Mouse (Mus musculus): ENCODE measurements around the gene Epn3. TPM values are rescaled to one million over a fixed set of nuclear protein-coding genes. Genes with fewer than 3 reads are reported as not detected.

Epn3 gene
- polyA plus RNA-seq, 1 experiment from 2014 or later: 14.4 TPM

- Histone ChIP-seq H3K36me3 (peaks cover 8% of the 10 kb centered on the region), H3K4me2 (no peak overlapping the region), H3K4me3 (no peak overlapping the region), H3K9ac (no peak overlapping the region), H3K27me3 (replicated peaks) (no peaks in the 10 kb centered on the region), H3K9me3 (replicated peaks) (0 out of 2 replicates have a peak, but pooled peaks cover 4% of the 10 kb centered on the region), H3K27ac (ENCODE audit: poor library complexity, severe bottlenecking) (no peak overlapping the region), H3K4me1 (replicated peaks) (no peaks in the 10 kb centered on the region)
- WGBS: 49% methylated on average over 8 of the region's 8 CpGs
- ATAC-seq (ENCODE audit: insufficient number of reproducible peaks, low FRiP score): no peak
Measured at GRCm38 (mm10) chr11:94538733-94539292, 39.0 kb upstream of the Epn3 start.

GRCm38 (mm10) chr11:94533171-94533570, 33.4 kb upstream of the Epn3 start:
- no peak overlapping the region for H3K27ac ChIP-seq (ENCODE audit: poor library complexity, severe bottlenecking)
- H3K27me3 ChIP-seq (replicated peaks): no peaks in the 10 kb centered on the region
- H3K4me2 ChIP-seq: no peak overlapping the region
- 77% methylated on average over 8 of the region's 8 CpGs for WGBS
- ATAC-seq (ENCODE audit: insufficient number of reproducible peaks, low FRiP score): no peak
- no peaks in the 10 kb centered on the region for H3K4me1 ChIP-seq (replicated peaks)
- H3K9me3 ChIP-seq (replicated peaks): 0 out of 2 replicates have a peak, but pooled peaks cover 4% of the 10 kb centered on the region
- H3K4me3 ChIP-seq: no peak overlapping the region
- H3K36me3 ChIP-seq: no peaks in the 10 kb centered on the region
- H3K9ac ChIP-seq: no peak overlapping the region

- 51% methylated on average over 3 of the region's 3 CpGs for WGBS
- Histone ChIP-seq H3K36me3 (no peaks in the 10 kb centered on the region), H3K27ac (ENCODE audit: poor library complexity, severe bottlenecking) (no peak overlapping the region), H3K9ac (no peak overlapping the region), H3K27me3 (replicated peaks) (no peaks in the 10 kb centered on the region), H3K4me1 (replicated peaks) (0 out of 2 replicates have a peak, but pooled peaks cover 4% of the 10 kb centered on the region), H3K4me3 (no peak overlapping the region), H3K9me3 (replicated peaks) (no peaks in the 10 kb centered on the region), H3K4me2 (no peak overlapping the region)
- ATAC-seq (ENCODE audit: insufficient number of reproducible peaks, low FRiP score): no peak
Measured at GRCm38 (mm10) chr11:94528879-94529278, 29.1 kb upstream of the Epn3 start.

GRCm38 (mm10) chr11:94526171-94526879, 26.6 kb upstream of the Epn3 start:
- no peak for ATAC-seq (ENCODE audit: insufficient number of reproducible peaks, low FRiP score)
- Histone ChIP-seq H3K4me2 (no peak overlapping the region), H3K4me3 (no peak overlapping the region), H3K9me3 (replicated peaks) (no peaks in the 10 kb centered on the region), H3K4me1 (replicated peaks) (peaks cover 22% of the 10 kb centered on the region), H3K36me3 (no peaks in the 10 kb centered on the region), H3K9ac (peak overlapping the region; percentile 9; the same call in 1 of the 2 replicates), H3K27ac (ENCODE audit: poor library complexity, severe bottlenecking) (no peak overlapping the region), H3K27me3 (replicated peaks) (no peaks in the 10 kb centered on the region)
- WGBS: 45% methylated on average over 9 of the region's 9 CpGs

- under 1% methylated on average over 42 of the region's 42 CpGs for WGBS
- peak; percentile 62; the same call in 1 of the 2 replicates for ATAC-seq (ENCODE audit: insufficient number of reproducible peaks, low FRiP score)
- peak within 1 kb of the TSS; percentile 71 for H3K27ac ChIP-seq (ENCODE audit: poor library complexity, severe bottlenecking)
Measured at GRCm38 (mm10) chr11:94521219-94521843, 21.6 kb upstream of the Epn3 start, which contains the start of gene Mycbpap. Mycbpap (minus strand) TSS chr11:94521742.

GRCm38 (mm10) chr11:94513452-94513851, 13.7 kb upstream of the Epn3 start:
- Histone ChIP-seq H3K9me3 (replicated peaks) (0 out of 2 replicates have a peak, but pooled peaks cover 6% of the 10 kb centered on the region), H3K4me1 (replicated peaks) (peaks cover 12% of the 10 kb centered on the region), H3K27me3 (replicated peaks) (no peaks in the 10 kb centered on the region), H3K9ac (no peak overlapping the region), H3K4me2 (no peak overlapping the region), H3K4me3 (no peak overlapping the region), H3K27ac (ENCODE audit: poor library complexity, severe bottlenecking) (no peak overlapping the region), H3K36me3 (peaks cover 3% of the 10 kb centered on the region; the same call in 1 of the 2 replicates)
- 51% methylated on average over 9 of the region's 9 CpGs for WGBS
- ATAC-seq (ENCODE audit: insufficient number of reproducible peaks, low FRiP score): no peak

More at GRCm38 (mm10) chr11:94521219-94521843, 21.6 kb upstream of the Epn3 start, which contains the start of gene Mycbpap:
- Histone ChIP-seq H3K9ac (peak within 1 kb of the TSS; percentile 79), H3K4me1 (replicated peaks) (peaks cover 38% of the 10 kb centered on the region), H3K4me2 (peak within 1 kb of the TSS; percentile 91), H3K4me3 (peak within 1 kb of the TSS; percentile 56), H3K9me3 (replicated peaks) (no peaks in the 10 kb centered on the region), H3K36me3 (no peaks in the 10 kb centered on the region), H3K27me3 (replicated peaks) (no peaks in the 10 kb centered on the region)

GRCm38 (mm10) chr11:94508976-94509375, 9.2 kb upstream of the Epn3 start:
- H3K4me2 ChIP-seq: no peak overlapping the region
- WGBS: 69% methylated on average over 10 of the region's 10 CpGs
- peaks cover 5% of the 10 kb centered on the region; the same call in 1 of the 2 replicates for H3K4me1 ChIP-seq (replicated peaks)
- no peak for ATAC-seq (ENCODE audit: insufficient number of reproducible peaks, low FRiP score)
- H3K9ac ChIP-seq: no peak overlapping the region
- H3K27me3 ChIP-seq (replicated peaks): no peaks in the 10 kb centered on the region
- H3K27ac ChIP-seq (ENCODE audit: poor library complexity, severe bottlenecking): no peak overlapping the region
- no peak overlapping the region for H3K4me3 ChIP-seq
- peaks cover 3% of the 10 kb centered on the region; the same call in 1 of the 2 replicates for H3K36me3 ChIP-seq
- 0 out of 2 replicates have a peak, but pooled peaks cover 6% of the 10 kb centered on the region for H3K9me3 ChIP-seq (replicated peaks)

- no peak overlapping the region for H3K27ac ChIP-seq (ENCODE audit: poor library complexity, severe bottlenecking)
- H3K4me1 ChIP-seq (replicated peaks): peaks cover 31% of the 10 kb centered on the region
- ATAC-seq (ENCODE audit: insufficient number of reproducible peaks, low FRiP score): no peak
- 70% methylated on average over 8 of the region's 8 CpGs for WGBS
- H3K4me3 ChIP-seq: no peak overlapping the region
- no peak overlapping the region for H3K4me2 ChIP-seq
- no peaks in the 10 kb centered on the region; the same call in 1 of the 2 replicates for H3K36me3 ChIP-seq
- H3K27me3 ChIP-seq (replicated peaks): 0 out of 2 replicates have a peak, but pooled peaks cover 14% of the 10 kb centered on the region
- H3K9ac ChIP-seq: no peak overlapping the region
- H3K9me3 ChIP-seq (replicated peaks): no peaks in the 10 kb centered on the region
Measured at GRCm38 (mm10) chr11:94501482-94501881, 1.7 kb upstream of the Epn3 start.

GRCm38 (mm10) chr11:94500362-94500761, 588 bp upstream of the Epn3 start:
- H3K27me3 ChIP-seq (replicated peaks): 0 out of 2 replicates have a peak, but pooled peaks cover 14% of the 10 kb centered on the region
- H3K4me1 ChIP-seq (replicated peaks): peaks cover 42% of the 10 kb centered on the region
- H3K9me3 ChIP-seq (replicated peaks): no peaks in the 10 kb centered on the region
- H3K36me3 ChIP-seq: peaks cover 8% of the 10 kb centered on the region
- WGBS: 26% methylated on average over 8 of the region's 8 CpGs
- peak overlapping the region; percentile 90 for H3K27ac ChIP-seq (ENCODE audit: poor library complexity, severe bottlenecking)
- H3K4me3 ChIP-seq: peak overlapping the region; percentile 54
- H3K4me2 ChIP-seq: peak overlapping the region; percentile 78
- H3K9ac ChIP-seq: peak overlapping the region; percentile 73
- ATAC-seq (ENCODE audit: insufficient number of reproducible peaks, low FRiP score): no peak

GRCm38 (mm10) chr11:94499035-94499434, 739 bp downstream of the Epn3 start:
- peaks cover 52% of the 10 kb centered on the region for H3K4me1 ChIP-seq (replicated peaks)
- ATAC-seq (ENCODE audit: insufficient number of reproducible peaks, low FRiP score): peak; percentile 30; the same call in 1 of the 2 replicates
- peak overlapping the region; percentile 90 for H3K27ac ChIP-seq (ENCODE audit: poor library complexity, severe bottlenecking)
- H3K9me3 ChIP-seq (replicated peaks): no peaks in the 10 kb centered on the region
- peak overlapping the region; percentile 78 for H3K4me2 ChIP-seq
- peak overlapping the region; percentile 54 for H3K4me3 ChIP-seq
- WGBS: 10% methylated on average over 2 of the region's 2 CpGs
- H3K27me3 ChIP-seq (replicated peaks): peaks cover 15% of the 10 kb centered on the region; the same call in 1 of the 2 replicates
- peak overlapping the region; percentile 73 for H3K9ac ChIP-seq
- peaks cover 9% of the 10 kb centered on the region for H3K36me3 ChIP-seq
